Mouse (Mus musculus): ENCODE data around the gene Vmn1r225. TPM values are rescaled to one million over a fixed set of nuclear protein-coding genes. Genes with fewer than 3 reads are reported as not detected.
"Not testable (repeated sequence)": the region's sequence is repeated elsewhere in the genome, so short reads cannot be mapped to it uniquely, and the experiment has no call there.

The Vmn1r225 gene
- polyA plus RNA-seq (2016; fragmentation: Nextera tagmentation; extraction: Ambion mirVana): not detected in 2 replicates

DNA sequence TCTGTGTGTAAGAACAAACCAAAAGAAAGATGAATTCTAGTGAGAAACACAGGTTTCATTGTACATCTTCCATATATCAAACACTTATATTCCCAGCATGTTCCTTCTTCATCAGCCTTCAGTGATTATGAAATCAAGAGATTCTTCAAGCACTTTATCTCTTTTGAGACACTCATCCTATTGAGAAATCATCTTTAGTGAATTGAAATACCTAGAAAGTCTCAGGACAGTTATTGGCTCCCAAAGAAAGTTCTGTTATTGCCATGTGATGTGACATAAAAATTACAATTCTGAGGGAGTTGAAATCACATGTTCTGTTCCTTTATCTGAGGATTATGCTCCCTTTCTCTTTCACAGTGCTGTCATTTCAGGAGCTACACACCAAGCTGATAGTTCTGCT, at the start of gene Vmn1r225:
Gene Vmn1r225, plus strand, starts transcription at position 301 of the 400 bp plus-strand sequence.
- DNase-seq (ENCODE audit: low spot score): no peak
- Histone ChIP-seq H3K4me3 (no peak within 1 kb of the TSS), H3K36me3 (no peaks in the 10 kb centered on the region), H3K27ac (no peak within 1 kb of the TSS), H3K4me1 (replicated peaks) (no peaks in the 10 kb centered on the region), H3K27me3 (ENCODE audit: insufficient read depth, poor library complexity, severe bottlenecking) (no peaks in the 10 kb centered on the region), H3K9me3 (peaks cover 21% of the 10 kb centered on the region; the same call in 1 of the 2 replicates)

DNA sequence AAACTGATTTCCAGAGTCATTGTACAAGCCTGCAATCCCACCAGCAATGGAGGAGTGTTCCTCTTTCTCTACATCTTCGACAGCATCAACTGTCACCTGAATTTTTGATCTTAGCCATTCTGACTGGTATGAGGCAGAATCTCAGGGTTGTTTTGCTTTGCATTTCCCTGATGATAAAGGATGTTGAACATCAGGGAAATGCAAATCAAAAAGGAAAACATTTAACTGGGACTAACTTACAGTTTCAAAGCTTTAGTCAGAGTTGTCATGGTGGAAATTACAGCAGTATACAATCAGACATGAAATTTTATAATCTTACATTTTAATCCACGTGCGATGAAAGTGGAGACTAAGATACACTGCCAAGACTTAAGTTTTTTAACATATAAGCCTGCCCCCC, 24.6 kb upstream of the Vmn1r225 start:
- WGBS: 76% methylated on average over 3 of the region's 3 CpGs
- Histone ChIP-seq H3K27ac (no peak overlapping the region), H3K4me3 (no peak overlapping the region), H3K9me3 (0 out of 2 replicates have a peak, but pooled peaks cover 5% of the 10 kb centered on the region), H3K27me3 (ENCODE audit: insufficient read depth, poor library complexity, severe bottlenecking) (no peaks in the 10 kb centered on the region), H3K4me1 (replicated peaks) (no peaks in the 10 kb centered on the region), H3K36me3 (no peaks in the 10 kb centered on the region)
- no peak for DNase-seq (ENCODE audit: low spot score)

GRCm38 (mm10) chr17:20481231-20481630, 16.7 kb upstream of the Vmn1r225 start, which contains the start of gene Vmn2r108:
Vmn2r108 (minus strand) TSS chr17:20481331.
- no peak for DNase-seq (ENCODE audit: low spot score)
- peaks cover 7% of the 10 kb centered on the region; the same call in 1 of the 2 replicates for H3K9me3 ChIP-seq
- H3K4me1 ChIP-seq (replicated peaks): no peaks in the 10 kb centered on the region
- no peak within 1 kb of the TSS for H3K27ac ChIP-seq
- H3K4me3 ChIP-seq: no peak within 1 kb of the TSS
- no peaks in the 10 kb centered on the region for H3K36me3 ChIP-seq
- no peaks in the 10 kb centered on the region for H3K27me3 ChIP-seq (ENCODE audit: insufficient read depth, poor library complexity, severe bottlenecking)

DNA sequence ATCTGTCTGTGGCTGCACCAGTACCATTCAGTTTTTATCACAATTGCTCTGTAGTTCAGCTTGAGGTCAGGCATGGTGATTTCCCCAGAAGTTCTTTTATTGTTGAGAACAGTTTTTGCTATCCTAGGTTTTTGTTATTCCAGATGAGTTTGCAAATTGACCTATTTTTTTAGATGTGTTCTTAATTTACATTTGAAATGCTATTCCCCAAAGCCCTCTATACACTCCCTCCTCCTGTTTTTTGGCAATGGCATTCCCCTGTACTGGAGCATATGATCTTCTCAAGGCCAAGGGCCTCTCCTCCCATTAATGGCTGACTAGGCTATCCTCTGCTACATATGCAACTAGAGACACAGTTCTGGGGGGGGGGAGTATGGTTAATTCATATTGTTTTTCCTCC, 10.3 kb downstream of the Vmn1r225 start:
- not testable (repeated sequence) for H3K27ac ChIP-seq; H3K4me3 ChIP-seq; DNase-seq (ENCODE audit: low spot score); H3K36me3 ChIP-seq; H3K4me1 ChIP-seq (replicated peaks); H3K27me3 ChIP-seq (ENCODE audit: insufficient read depth, poor library complexity, severe bottlenecking)
- peaks cover 29% of the 10 kb centered on the region for H3K9me3 ChIP-seq

Other genes with a start within 250 kb of the Vmn1r225 start
- not detected in 2 replicates for gene Vmn2r106, start 212.6 kb upstream of the Vmn1r225 start, polyA plus RNA-seq (2016; fragmentation: Nextera tagmentation; extraction: Ambion mirVana)
- not detected in 2 replicates for gene Vmn2r107, start 152.9 kb upstream of the Vmn1r225 start, polyA plus RNA-seq (2016; fragmentation: Nextera tagmentation; extraction: Ambion mirVana)
- not detected in 2 replicates for gene Vmn1r224, start 84.0 kb upstream of the Vmn1r225 start, polyA plus RNA-seq (2016; fragmentation: Nextera tagmentation; extraction: Ambion mirVana)
- gene Vmn2r108, start 16.8 kb upstream of the Vmn1r225 start, polyA plus RNA-seq (2016; fragmentation: Nextera tagmentation; extraction: Ambion mirVana): not detected in 2 replicates
- not detected in 2 replicates for gene Vmn2r109, start 66.6 kb downstream of the Vmn1r225 start, polyA plus RNA-seq (2016; fragmentation: Nextera tagmentation; extraction: Ambion mirVana)
- gene Vmn2r110, start 98.3 kb downstream of the Vmn1r225 start, polyA plus RNA-seq (2016; fragmentation: Nextera tagmentation; extraction: Ambion mirVana): 0.02 and 0.03 TPM in 2 replicates
- not detected in 2 replicates for gene Fpr-rs3, start 126.7 kb downstream of the Vmn1r225 start, polyA plus RNA-seq (2016; fragmentation: Nextera tagmentation; extraction: Ambion mirVana)
- gene Vmn1r226, start 184.7 kb downstream of the Vmn1r225 start, polyA plus RNA-seq (2016; fragmentation: Nextera tagmentation; extraction: Ambion mirVana): not detected in 2 replicates
- gene Vmn1r227, start 231.7 kb downstream of the Vmn1r225 start, polyA plus RNA-seq (2016; fragmentation: Nextera tagmentation; extraction: Ambion mirVana): not detected in 2 replicates

Measured in hindbrain, embryonic 10.5 days (tissue).